Mouse (Mus musculus) limb, embryonic 14.5 days (tissue): ENCODE measurements around the gene Ackr4. TPM values are rescaled to one million over a fixed set of nuclear protein-coding genes. Genes with fewer than 3 reads are reported as not detected.

Experiments used
- ATAC-seq: fragments of 200-750 bp; cut with Nextera tagmentation; 2 replicates; pipeline ENCODE4 v1.8.0; 2017; ENCODE audit warnings: low read depth, moderate number of reproducible peaks, moderate TSS enrichment; ENCODE audit not compliant: low FRiP score
- DNase-seq: peaks from one replicate; pipeline ENCODE4 v3.0.0-alpha.2; 2015; ENCODE audit warnings: low spot score
- H3K27ac ChIP-seq: fragments of 300-500 bp; sonication (generic); replicated peaks from 2 replicates; pipeline ENCODE4 v1.5.1; 2014; ENCODE audit warnings: low read depth, mild to moderate bottlenecking, low read length, moderate library complexity, mixed read lengths
- H3K27me3 ChIP-seq: fragments of 300-500 bp; sonication (generic); 2 replicates; pipeline ENCODE4 v1.6.1; 2014; ENCODE audit warnings: low read length, mixed read lengths; ENCODE audit not compliant: control insufficient read depth, insufficient read depth
- H3K36me3 ChIP-seq: fragments of 300-500 bp; sonication (generic); 2 replicates; pipeline ENCODE4 v1.6.1; 2014; ENCODE audit warnings: mild to moderate bottlenecking, low read length, moderate library complexity, mixed read lengths; ENCODE audit not compliant: control insufficient read depth, insufficient read depth
- H3K4me1 ChIP-seq: fragments of 300-500 bp; sonication (generic); 2 replicates; pipeline ENCODE4 v1.6.1; 2014; ENCODE audit warnings: antibody characterized with exemption, low read length, mixed read lengths; ENCODE audit not compliant: control insufficient read depth, insufficient read depth
- H3K4me2 ChIP-seq: fragments of 300-500 bp; sonication (generic); replicated peaks from 2 replicates; pipeline ENCODE4 v1.6.1; 2014; ENCODE audit warnings: low read depth, mild to moderate bottlenecking, low read length, moderate library complexity; ENCODE audit not compliant: severe bottlenecking
- H3K4me3 ChIP-seq: fragments of 300-500 bp; sonication (generic); replicated peaks from 2 replicates; pipeline ENCODE4 v1.5.1; 2014; ENCODE audit warnings: low read length
- H3K9ac ChIP-seq: fragments of 300-500 bp; sonication (generic); 2 replicates; pipeline ENCODE4 v1.6.1; 2014; ENCODE audit warnings: mild to moderate bottlenecking, low read depth, low read length, moderate library complexity; ENCODE audit not compliant: severe bottlenecking
- H3K9me3 ChIP-seq: fragments of 300-500 bp; sonication (generic); 2 replicates; pipeline ENCODE4 v1.6.1; 2016; ENCODE audit warnings: low read length; ENCODE audit not compliant: control insufficient read depth
- POLR2A ChIP-seq: fragments of 200-500 bp; IDR thresholded peaks from 2 replicates; pipeline ENCODE4 v1.8.0; 2012; ENCODE audit warnings: inconsistent platforms, mild to moderate bottlenecking, moderate library complexity, borderline replicate concordance; ENCODE audit not compliant: insufficient read depth, insufficient read length; ENCODE audit errors: extremely low read depth
- WGBS: fragments of 180-500 bp; shearing (Covaris S2); extraction: QIAGEN DNeasy Blood & Tissue Kit; methylation state at CpG from one replicate; pipeline ENCODE4 v1.1.7; 2014; 5-methylcytosine and 5-hydroxymethylcytosine counted together
- polyA plus RNA-seq, 2 experiments: library from polyadenylated mRNA; depleted of rRNA in 1 of 2; stranded (reverse) in 1 of 2; unstranded in 1 of 2; fragments of >200 nt; fragmentation: Nextera tagmentation in 1 of 2; extraction: Ambion mirVana in 1 of 2; gene quantifications; 2 replicates each; pipeline versions ENCODE4 v1.2.1 to v1.2.3; 2012 to 2014

Gene Ackr4
- polyA plus RNA-seq, 2 experiments = 2.8 TPM

GRCm38 (mm10) chr9:104088555-104088954 lies 38.2 kb downstream of the Ackr4 start:
- H3K9ac ChIP-seq = no peak overlapping the region
- H3K4me2 ChIP-seq = no peak overlapping the region

GRCm38 (mm10) chr9:104085730-104086429 lies 40.9 kb downstream of the Ackr4 start:
- no peaks in the 10 kb centered on the region for H3K9me3 ChIP-seq
- no peak overlapping the region for H3K27ac ChIP-seq
- TF ChIP-seq POLR2A = no peak
- no peak overlapping the region for H3K4me2 ChIP-seq
- DNase-seq = no peak
- no peaks in the 10 kb centered on the region for H3K27me3 ChIP-seq
- no peak overlapping the region for H3K4me3 ChIP-seq
- no peak overlapping the region for H3K9ac ChIP-seq
- ATAC-seq = no peak
- H3K36me3 ChIP-seq = peaks cover 4% of the 10 kb centered on the region; the same call in 1 of the 2 replicates
- WGBS = 44% methylated on average over 4 of the region's 4 CpGs
- H3K4me1 ChIP-seq = peaks cover 7% of the 10 kb centered on the region; the same call in 1 of the 2 replicates

More at GRCm38 (mm10) chr9:104088555-104088954, 38.2 kb downstream of the Ackr4 start:
- peaks cover 4% of the 10 kb centered on the region; the same call in 1 of the 2 replicates for H3K36me3 ChIP-seq
- ATAC-seq (no peak), DNase-seq (peak; percentile 57)
- peaks cover 7% of the 10 kb centered on the region; the same call in 1 of the 2 replicates for H3K4me1 ChIP-seq
- no peaks in the 10 kb centered on the region for H3K9me3 ChIP-seq
- H3K4me3 ChIP-seq = no peak overlapping the region
- peak overlapping the region; percentile 72; the same call in 1 of the 2 replicates for H3K27ac ChIP-seq
- WGBS = 60% methylated on average over 8 of the region's 8 CpGs
- no peaks in the 10 kb centered on the region for H3K27me3 ChIP-seq
- no peak for TF ChIP-seq POLR2A

- Histone ChIP-seq H3K27ac (no peak overlapping the region), H3K36me3 (peaks cover 4% of the 10 kb centered on the region; the same call in 1 of the 2 replicates), H3K9me3 (no peaks in the 10 kb centered on the region), H3K9ac (no peak overlapping the region), H3K4me3 (no peak overlapping the region), H3K4me1 (no peaks in the 10 kb centered on the region), H3K4me2 (no peak overlapping the region), H3K27me3 (no peaks in the 10 kb centered on the region)
- WGBS = 82% methylated on average over 3 of the region's 3 CpGs
- DNase-seq (no peak), ATAC-seq (no peak)
- no peak for TF ChIP-seq POLR2A
Measured at GRCm38 (mm10) chr9:104080038-104080437, 46.7 kb downstream of the Ackr4 start.

- H3K9me3 ChIP-seq = no peaks in the 10 kb centered on the region
- no peak for TF ChIP-seq POLR2A
- ATAC-seq (no peak), DNase-seq (no peak)
- no peak overlapping the region for H3K4me2 ChIP-seq
- H3K4me3 ChIP-seq = no peak overlapping the region
- H3K36me3 ChIP-seq = peaks cover 4% of the 10 kb centered on the region; the same call in 1 of the 2 replicates
- WGBS = 52% methylated on average over 5 of the region's 5 CpGs
- H3K9ac ChIP-seq = no peak overlapping the region
- H3K4me1 ChIP-seq = no peaks in the 10 kb centered on the region
- no peak overlapping the region for H3K27ac ChIP-seq
- H3K27me3 ChIP-seq = no peaks in the 10 kb centered on the region
Measured at GRCm38 (mm10) chr9:104079379-104079778, 47.4 kb downstream of the Ackr4 start.

GRCm38 (mm10) chr9:104078780-104079179 lies 48.0 kb downstream of the Ackr4 start:
- Histone ChIP-seq H3K36me3 (no peaks in the 10 kb centered on the region), H3K27ac (no peak overlapping the region), H3K9me3 (no peaks in the 10 kb centered on the region), H3K27me3 (no peaks in the 10 kb centered on the region), H3K4me1 (no peaks in the 10 kb centered on the region), H3K9ac (no peak overlapping the region), H3K4me3 (no peak overlapping the region), H3K4me2 (no peak overlapping the region)
- DNase-seq (no peak), ATAC-seq (no peak)
- no peak for TF ChIP-seq POLR2A
- WGBS = 100% methylated on average over 1 of the region's 1 CpGs

GRCm38 (mm10) chr9:104075808-104076207 lies 50.9 kb downstream of the Ackr4 start:
- whole genome bisulfite sequencing = 66% methylated on average over 2 of the region's 2 CpGs
- H3K4me2 ChIP-seq = no peak overlapping the region
- TF ChIP-seq POLR2A = no peak
- no peaks in the 10 kb centered on the region for H3K9me3 ChIP-seq
- no peak overlapping the region for H3K9ac ChIP-seq
- H3K4me3 ChIP-seq = no peak overlapping the region
- H3K27ac ChIP-seq = no peak overlapping the region
- no peaks in the 10 kb centered on the region for H3K4me1 ChIP-seq
- ATAC-seq (no peak), DNase-seq (no peak)
- no peaks in the 10 kb centered on the region for H3K27me3 ChIP-seq
- no peaks in the 10 kb centered on the region for H3K36me3 ChIP-seq
